ENCODE assay signal across 30 mouse cellular contexts in genomic region chr7:109234882-109235640, GRCm38 (mm10).
DNase-seq lines count a peak whose midpoint lies in the region; ATAC-seq lines count a peak whose summit lies in the region.
"Had no signal": no experiment of that assay in that cellular context is flagged by ENCODE, and none has a peak within 500 bp of the region (broad histone marks: within the 10 kb centered on the region; RNA-seq: fewer than 3 reads in every experiment).

No protein-coding gene starts in this region.

- no peak overlapping the region for H3K9ac ChIP-seq in heart, embryonic 12.5 days
- H3K9ac ChIP-seq in midbrain, embryonic 15.5 days = no peak overlapping the region
- H3K9ac ChIP-seq: embryonic facial prominence, embryonic 12.5 days; hindbrain, embryonic 12.5 days; liver, embryonic 12.5 days; liver, postnatal 0 days; neural tube, embryonic 15.5 days had no signal

- H3K36me3 ChIP-seq in heart, embryonic 12.5 days = no peaks in the 10 kb centered on the region
- no peaks in the 10 kb centered on the region for H3K36me3 ChIP-seq in midbrain, embryonic 10.5 days
- no peaks in the 10 kb centered on the region for H3K36me3 ChIP-seq in midbrain, embryonic 15.5 days (replicated peaks)
- H3K36me3 ChIP-seq: embryonic facial prominence, embryonic 12.5 days; G1E; hindbrain, embryonic 12.5 days; liver, embryonic 12.5 days; neural tube, embryonic 15.5 days had no signal

- DNase-seq in embryo, embryonic 10.5 days (ENCODE audit: low spot score) = peak; percentile 19
- DNase-seq in embryo, embryonic 11 days = no peak
- no peak for DNase-seq in heart, postnatal 10 days
- DNase-seq in midbrain, embryonic 10.5 days (ENCODE audit: low spot score) = peak; percentile 51
- no peak for DNase-seq in frontal cortex, adult 2 months (ENCODE audit: extremely low spot score in 1 of 2, low spot score in 1 of 2)
- DNase-seq in frontal cortex, postnatal 36 days (ENCODE audit: low spot score in 2 of 2) = no peak
- DNase-seq: adrenal gland, adult 8-10 months; cerebellum, adult 8-10 months; cerebellum, postnatal 25 days; gastrocnemius, postnatal 10 days; kidney, adult 8-10 months; layer of hippocampus, postnatal 36 days; left cerebral cortex, postnatal 4 days; liver, postnatal 0 days; right cerebral cortex, adult 18-20 months; spleen, adult 18-20 months; thymus, adult 18-20 months; thymus, postnatal 25 days had no signal

- no peak overlapping the region for H3K4me3 ChIP-seq in heart, embryonic 12.5 days
- H3K4me3 ChIP-seq in midbrain, embryonic 10.5 days = 0 out of 2 replicates have a peak overlapping the region, but pooled peaks have one; percentile 7
- H3K4me3 ChIP-seq in midbrain, embryonic 15.5 days = no peak overlapping the region
- H3K4me3 ChIP-seq: embryonic facial prominence, embryonic 12.5 days; hindbrain, embryonic 12.5 days; liver, embryonic 12.5 days; megakaryocyte, embryonic 14.5 days; neural tube, embryonic 15.5 days had no signal

- H3K27me3 ChIP-seq in heart, embryonic 12.5 days (replicated peaks) = 0 out of 2 replicates have a peak, but pooled peaks cover 4% of the 10 kb centered on the region
- peaks cover 38% of the 10 kb centered on the region for H3K27me3 ChIP-seq in midbrain, embryonic 10.5 days (ENCODE audit: low read depth, poor library complexity, severe bottlenecking)
- H3K27me3 ChIP-seq in midbrain, embryonic 15.5 days (replicated peaks) = no peaks in the 10 kb centered on the region
- H3K27me3 ChIP-seq: embryonic facial prominence, embryonic 12.5 days; hindbrain, embryonic 12.5 days; liver, embryonic 12.5 days had no signal

- H3K4me1 ChIP-seq in heart, embryonic 12.5 days (replicated peaks) = no peaks in the 10 kb centered on the region
- H3K4me1 ChIP-seq in midbrain, embryonic 10.5 days = peaks cover 79% of the 10 kb centered on the region
- peaks cover 45% of the 10 kb centered on the region for H3K4me1 ChIP-seq in midbrain, embryonic 15.5 days
- H3K4me1 ChIP-seq: liver, embryonic 12.5 days; megakaryocyte, embryonic 14.5 days had no signal

- intact Hi-C loops in heart, postnatal 10 days (cut with DNase I) = loop anchor here (5.0 kb wide), 2 partner anchors 57 to 187 kb away; no protein-coding TSS in a partner anchor

- ATAC-seq in heart, embryonic 12.5 days (ENCODE audit: insufficient number of reproducible peaks, low FRiP score) = 0 out of 2 replicates have a peak, but pooled peaks have one; percentile 36
- no peak for ATAC-seq in midbrain, embryonic 15.5 days (replicated peaks)
- ATAC-seq: intestine, embryonic 16.5 days; liver, embryonic 12.5 days; liver, postnatal 0 days; lung, postnatal 0 days had no signal

- H3K9me3 ChIP-seq in heart, embryonic 12.5 days (replicated peaks) = no peaks in the 10 kb centered on the region
- 0 out of 2 replicates have a peak, but pooled peaks cover 4% of the 10 kb centered on the region for H3K9me3 ChIP-seq in midbrain, embryonic 10.5 days (replicated peaks)
- no peaks in the 10 kb centered on the region for H3K9me3 ChIP-seq in midbrain, embryonic 15.5 days
- H3K9me3 ChIP-seq: embryonic facial prominence, embryonic 12.5 days; G1E; hindbrain, embryonic 12.5 days; liver, embryonic 12.5 days; megakaryocyte, embryonic 14.5 days; neural tube, embryonic 15.5 days had no signal

- no peak overlapping the region for H3K4me2 ChIP-seq in heart, embryonic 12.5 days
- H3K4me2 ChIP-seq in midbrain, embryonic 15.5 days = no peak overlapping the region
- H3K4me2 ChIP-seq: embryonic facial prominence, embryonic 12.5 days; hindbrain, embryonic 12.5 days; liver, embryonic 12.5 days; neural tube, embryonic 15.5 days had no signal

- H3K27ac ChIP-seq in heart, embryonic 12.5 days (ENCODE audit: poor library complexity, severe bottlenecking) = no peak overlapping the region
- H3K27ac ChIP-seq in midbrain, embryonic 10.5 days (replicated peaks) = peak overlapping the region; percentile 80
- H3K27ac ChIP-seq in midbrain, embryonic 15.5 days = peak overlapping the region; percentile 69
- H3K27ac ChIP-seq: embryonic facial prominence, embryonic 12.5 days; hindbrain, embryonic 12.5 days; kidney, postnatal 0 days; liver, embryonic 12.5 days; neural tube, embryonic 15.5 days; stomach, postnatal 0 days had no signal

- WGBS in heart, embryonic 12.5 days = 41% methylated on average over 2 of the region's 2 CpGs
- WGBS in midbrain, embryonic 10.5 days = 8% methylated on average over 2 of the region's 2 CpGs
- 14% methylated on average over 2 of the region's 2 CpGs for WGBS in midbrain, embryonic 15.5 days

Comparison
In these comparisons a context has a peak if more than half of its experiments do, and no peak if none do; other contexts are left out.
1. DNase-seq: peak in embryo, embryonic 10.5 days (single experiment) and midbrain, embryonic 10.5 days (single experiment); none in embryo, embryonic 11 days (single experiment), heart, postnatal 10 days (0 of 2), frontal cortex, adult 2 months (0 of 2) and frontal cortex, postnatal 36 days (0 of 2).